Mouse (Mus musculus) kidney, adult 2 months (tissue): ENCODE data around the gene Cdk6.

Experiments
- CTCF ChIP-seq: fragments of 200-500 bp; conservative IDR thresholded peaks from 2 replicates; pipeline ENCODE4 v1.5.1; 2011; ENCODE audit warnings: low read depth, mild to moderate bottlenecking, control low read depth, low read length, moderate library complexity, mixed read lengths; ENCODE audit not compliant: insufficient read depth, insufficient read length
- POLR2A ChIP-seq: fragments of 200-500 bp; IDR thresholded peaks from one replicate; pipeline ENCODE4 v1.6.1; 2011; ENCODE audit warnings: low read depth, low read length, control low read depth

- no peak for TF ChIP-seq POLR2A
- no peak for TF ChIP-seq CTCF
Observed at GRCm38 (mm10) chr5:3472311-3473156, 131.2 kb downstream of the Cdk6 start.
